Mouse (Mus musculus) embryonic facial prominence, embryonic 15.5 days (tissue): ENCODE results near the gene Iscu. TPM values are rescaled to one million over a fixed set of nuclear protein-coding genes. Genes with fewer than 3 reads are reported as not detected.

Source experiments
- ATAC-seq: fragments of 200-750 bp; cut with Nextera tagmentation; 2 replicates; pipeline ENCODE4 v1.8.0; 2017; ENCODE audit warnings: low read depth, moderate TSS enrichment; ENCODE audit not compliant: insufficient number of reproducible peaks, low FRiP score, low TSS enrichment
- H3K27ac ChIP-seq: fragments of 300-500 bp; sonication (generic); replicated peaks from 2 replicates; pipeline ENCODE4 v1.5.1; 2015; ENCODE audit warnings: mild to moderate bottlenecking, inconsistent platforms
- H3K27me3 ChIP-seq: fragments of 300-500 bp; sonication (generic); 2 replicates; pipeline ENCODE4 v1.6.1; 2015; ENCODE audit warnings: inconsistent platforms
- H3K36me3 ChIP-seq: fragments of 300-500 bp; sonication (generic); 2 replicates; pipeline ENCODE4 v1.6.1; 2015; ENCODE audit warnings: mild to moderate bottlenecking, inconsistent platforms
- H3K4me1 ChIP-seq: fragments of 300-500 bp; sonication (generic); 2 replicates; pipeline ENCODE4 v1.6.1; 2015; ENCODE audit warnings: inconsistent platforms
- H3K4me2 ChIP-seq: fragments of 300-500 bp; sonication (generic); replicated peaks from 2 replicates; pipeline ENCODE4 v1.6.1; 2015; ENCODE audit warnings: mild to moderate bottlenecking, inconsistent platforms
- H3K4me3 ChIP-seq: fragments of 300-500 bp; sonication (generic); replicated peaks from 2 replicates; pipeline ENCODE4 v1.5.1; 2015; ENCODE audit warnings: mild to moderate bottlenecking, inconsistent platforms
- H3K9ac ChIP-seq: fragments of 300-500 bp; sonication (generic); 2 replicates; pipeline ENCODE4 v1.6.1; 2015; ENCODE audit warnings: inconsistent platforms
- H3K9me3 ChIP-seq: fragments of 300-500 bp; sonication (generic); replicated peaks from 2 replicates; pipeline ENCODE4 v1.6.1; 2016; ENCODE audit warnings: inconsistent platforms
- WGBS: fragments of 180-500 bp; shearing (Covaris S2); methylation state at CpG from one replicate; pipeline ENCODE4 v1.1.7; 2015; 5-methylcytosine and 5-hydroxymethylcytosine counted together
- polyA plus RNA-seq: library from polyadenylated mRNA; unstranded; fragments of >200 nt; fragmentation: Nextera tagmentation; extraction: Ambion mirVana; gene quantifications from 2 replicates; pipeline ENCODE4 v1.2.1, GENCODE M21; 2015

The Iscu gene
- polyA plus RNA-seq, 1 experiment from 2014 or later, result 106 TPM

DNA sequence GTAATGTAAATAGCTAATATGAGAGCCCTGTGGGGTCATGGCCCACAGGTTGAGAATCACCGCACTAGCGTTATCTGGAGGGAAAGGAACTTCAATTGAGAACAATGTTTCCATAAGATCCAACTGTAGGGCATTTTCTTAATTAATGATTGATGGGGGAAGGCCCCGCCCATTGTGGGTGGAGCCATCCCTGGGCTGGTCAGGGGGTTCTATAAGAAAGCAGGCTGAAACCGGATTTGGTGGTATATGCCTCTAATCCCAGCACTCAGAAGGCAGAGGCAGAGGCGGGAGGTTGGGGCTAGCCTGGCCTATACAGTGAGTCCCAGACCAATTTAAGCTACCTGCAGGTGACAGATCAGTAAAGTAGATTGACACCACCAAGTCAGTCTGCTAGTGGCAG, 38.2 kb upstream of the Iscu start:
- 66% methylated on average over 5 of the region's 5 CpGs for WGBS

DNA sequence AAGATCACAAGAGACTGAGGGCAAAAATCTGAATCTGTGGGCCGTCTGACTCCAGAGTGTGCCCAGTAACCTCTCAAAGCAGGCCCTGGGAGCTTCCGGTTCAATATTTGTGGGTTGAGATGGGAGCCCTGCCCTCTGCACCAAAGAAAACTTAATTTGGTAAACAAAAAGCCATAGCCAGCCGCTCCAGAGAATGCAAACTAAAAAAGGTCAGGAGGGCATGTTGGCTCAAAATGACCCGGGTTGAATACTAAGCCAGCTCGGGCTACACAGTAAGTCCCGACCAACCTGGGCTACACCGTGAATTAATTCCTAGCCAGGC, 37.6 kb upstream of the Iscu start:
- Histone ChIP-seq H3K27ac (peak overlapping the region; percentile 95), H3K36me3 (peaks cover 23% of the 10 kb centered on the region), H3K4me3 (peak overlapping the region; percentile 74), H3K27me3 (no peaks in the 10 kb centered on the region), H3K4me1 (peaks cover 18% of the 10 kb centered on the region), H3K4me2 (peak overlapping the region; percentile 65), H3K9me3 (no peaks in the 10 kb centered on the region), H3K9ac (no peak overlapping the region; the same call in 1 of the 2 replicates)
- 29% methylated on average over 7 of the region's 7 CpGs for WGBS
- ATAC-seq, result 0 out of 2 replicates have a peak, but pooled peaks have one; percentile 7

More for the DNA sequence above, 38.2 kb upstream of the Iscu start:
- H3K4me3 ChIP-seq, result no peak overlapping the region
- no peaks in the 10 kb centered on the region for H3K27me3 ChIP-seq
- no peak overlapping the region for H3K9ac ChIP-seq
- H3K36me3 ChIP-seq, result peaks cover 17% of the 10 kb centered on the region
- H3K27ac ChIP-seq, result no peak overlapping the region
- H3K4me2 ChIP-seq, result no peak overlapping the region
- no peak for ATAC-seq
- H3K9me3 ChIP-seq, result no peaks in the 10 kb centered on the region
- peaks cover 18% of the 10 kb centered on the region for H3K4me1 ChIP-seq

GRCm38 (mm10) chr5:113735345-113736112, 37.0 kb upstream of the Iscu start, which contains the start of gene Ficd:
Ficd (plus strand) TSS chr5:113735803.
- Histone ChIP-seq H3K4me2 (peak within 1 kb of the TSS; percentile 76), H3K9ac (peak within 1 kb of the TSS; percentile 58), H3K27me3 (no peaks in the 10 kb centered on the region), H3K9me3 (no peaks in the 10 kb centered on the region), H3K36me3 (peaks cover 28% of the 10 kb centered on the region), H3K4me3 (peak within 1 kb of the TSS; percentile 74), H3K4me1 (peaks cover 18% of the 10 kb centered on the region), H3K27ac (peak within 1 kb of the TSS; percentile 95)
- WGBS, result 1% methylated on average over 71 of the region's 71 CpGs
- peak; percentile 97 for ATAC-seq

DNA sequence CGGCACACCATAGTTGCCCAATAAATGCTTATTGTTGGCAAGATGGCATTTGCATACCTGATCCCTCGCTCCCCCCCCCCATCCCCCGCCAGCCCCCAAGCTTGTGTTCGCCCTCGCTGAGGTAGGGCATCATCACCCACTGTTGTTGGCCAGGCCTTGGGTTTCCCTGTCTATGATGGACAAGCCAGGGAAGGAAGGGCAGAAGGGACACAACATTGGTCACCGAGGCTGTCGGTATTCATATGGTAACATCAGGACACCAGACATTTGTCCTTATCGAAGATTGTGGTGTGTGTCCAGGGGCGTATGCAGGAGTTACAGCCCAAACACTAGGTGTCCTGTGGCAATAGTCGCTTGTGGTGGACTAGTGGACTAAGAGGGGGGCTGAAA, 36.4 kb upstream of the Iscu start:
- no peak for ATAC-seq
- H3K4me2 ChIP-seq, result peak overlapping the region; percentile 76
- peaks cover 18% of the 10 kb centered on the region for H3K4me1 ChIP-seq
- H3K4me3 ChIP-seq, result peak overlapping the region; percentile 74
- H3K9ac ChIP-seq, result peak overlapping the region; percentile 58
- peaks cover 32% of the 10 kb centered on the region for H3K36me3 ChIP-seq
- no peaks in the 10 kb centered on the region for H3K27me3 ChIP-seq
- H3K27ac ChIP-seq, result peak overlapping the region; percentile 95
- 3% methylated on average over 10 of the region's 10 CpGs for WGBS
- H3K9me3 ChIP-seq, result no peaks in the 10 kb centered on the region

- Histone ChIP-seq H3K4me3 (peak overlapping the region; percentile 74), H3K4me2 (peak overlapping the region; percentile 76), H3K9ac (peak overlapping the region; percentile 58), H3K27me3 (no peaks in the 10 kb centered on the region), H3K36me3 (peaks cover 38% of the 10 kb centered on the region), H3K27ac (peak overlapping the region; percentile 95; the same call in 1 of the 2 replicates), H3K9me3 (no peaks in the 10 kb centered on the region), H3K4me1 (peaks cover 18% of the 10 kb centered on the region)
- WGBS, result 35% methylated on average over 15 of the region's 15 CpGs
- no peak for ATAC-seq
These were observed 35.9 kb upstream of the Iscu start for GRCm38 (mm10) chr5:113736522-113737164.

DNA sequence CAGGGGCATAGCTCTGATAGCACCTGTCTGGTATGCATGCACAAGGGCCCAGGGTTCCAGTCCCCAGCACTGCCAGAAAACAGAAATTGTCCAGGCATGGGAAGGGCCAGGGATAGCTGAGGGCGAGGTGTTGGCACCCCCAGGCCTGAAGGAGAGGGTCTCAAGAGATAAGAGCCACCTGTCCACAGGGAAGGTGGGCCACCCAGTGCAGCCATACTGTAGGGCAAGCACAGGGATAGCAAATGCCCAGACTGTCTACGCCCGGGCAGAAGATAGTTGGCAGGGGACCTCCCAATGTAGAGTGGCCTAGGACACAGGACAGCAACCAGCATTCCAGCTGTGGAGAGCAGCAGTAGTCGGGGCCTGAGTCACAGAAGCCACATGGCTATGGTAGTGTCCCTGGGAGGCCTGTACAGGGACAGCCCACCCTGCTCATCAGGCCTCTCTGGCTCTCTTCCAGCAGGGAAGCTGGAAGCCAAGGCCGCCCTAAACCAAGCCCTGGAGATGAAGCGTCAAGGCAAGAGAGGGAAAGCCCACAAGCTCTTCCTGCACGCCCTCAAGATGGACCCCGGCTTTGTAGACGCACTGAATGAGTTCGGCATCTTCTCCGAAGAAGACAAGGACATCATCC, 34.8 kb upstream of the Iscu start:
- no peaks in the 10 kb centered on the region for H3K9me3 ChIP-seq
- peaks cover 48% of the 10 kb centered on the region for H3K36me3 ChIP-seq
- H3K4me3 ChIP-seq, result no peak overlapping the region
- H3K27me3 ChIP-seq, result no peaks in the 10 kb centered on the region
- 90% methylated on average over 11 of the region's 11 CpGs for WGBS
- H3K27ac ChIP-seq, result no peak overlapping the region
- ATAC-seq, result no peak
- no peak overlapping the region for H3K9ac ChIP-seq
- no peak overlapping the region for H3K4me2 ChIP-seq
- peaks cover 18% of the 10 kb centered on the region for H3K4me1 ChIP-seq

DNA sequence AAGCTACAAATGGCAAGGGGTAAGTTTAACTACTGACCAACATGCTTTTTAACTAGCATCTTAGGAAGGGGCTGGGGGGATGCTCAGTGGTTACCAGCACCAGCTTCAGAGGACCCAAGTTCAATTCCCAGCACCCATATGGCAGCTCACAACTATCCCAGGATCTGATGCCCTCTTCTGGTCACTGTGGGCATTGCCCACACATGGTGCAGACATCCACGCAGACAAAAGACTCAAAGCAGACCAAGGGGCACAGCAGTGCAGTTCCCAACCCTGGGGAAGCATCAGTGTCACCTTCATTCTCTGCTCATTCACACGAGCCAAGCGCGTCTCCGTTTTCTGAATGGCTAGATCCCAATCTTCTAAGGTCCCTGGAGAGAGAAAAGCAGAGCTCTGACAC, 24.9 kb upstream of the Iscu start:
- 94% methylated on average over 5 of the region's 5 CpGs for WGBS
- no peak for ATAC-seq

DNA sequence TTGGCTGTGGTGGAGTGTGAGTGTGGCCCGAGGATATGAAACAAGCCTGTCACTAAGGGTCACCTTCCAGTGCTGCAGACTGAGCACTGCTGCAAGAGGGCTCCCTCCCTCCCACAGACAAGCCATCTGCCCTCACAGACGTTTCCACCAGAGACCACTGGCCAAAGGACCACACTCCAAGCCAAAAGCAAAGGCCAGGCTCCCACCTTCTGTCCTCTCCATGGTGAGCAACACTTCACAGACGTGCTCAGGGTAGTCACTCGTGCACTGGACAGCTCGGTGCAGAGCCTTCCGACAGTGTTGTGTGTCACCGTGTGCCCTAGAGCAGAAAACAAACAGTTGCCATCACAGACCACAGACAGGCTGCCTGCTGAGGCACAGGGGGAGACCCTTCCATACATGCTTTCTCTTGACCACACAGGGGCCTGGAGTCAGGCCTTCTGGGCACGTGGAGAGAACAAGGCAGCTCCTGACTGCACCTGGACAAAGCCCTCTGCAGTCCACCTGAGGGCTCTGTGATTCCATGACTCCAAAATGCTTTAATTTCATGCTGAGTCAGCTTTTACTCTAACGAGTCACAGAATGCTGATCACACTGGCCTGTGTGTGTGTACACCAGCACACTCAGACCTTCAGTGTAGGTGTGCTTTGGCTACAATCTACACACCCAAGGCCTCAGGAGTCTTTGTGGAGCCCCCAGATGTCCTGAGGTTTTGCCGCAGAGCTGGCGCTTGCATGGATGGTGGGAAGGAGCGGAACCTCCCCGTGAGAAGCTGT, 23.8 kb upstream of the Iscu start:
- Histone ChIP-seq H3K36me3 (peaks cover 99% of the 10 kb centered on the region), H3K9me3 (no peaks in the 10 kb centered on the region), H3K4me3 (no peak overlapping the region), H3K27me3 (no peaks in the 10 kb centered on the region), H3K9ac (no peak overlapping the region), H3K4me1 (no peaks in the 10 kb centered on the region), H3K4me2 (no peak overlapping the region), H3K27ac (no peak overlapping the region)
- WGBS, result 92% methylated on average over 13 of the region's 13 CpGs
- ATAC-seq, result no peak

More for the DNA sequence above, 24.9 kb upstream of the Iscu start:
- Histone ChIP-seq H3K9ac (no peak overlapping the region), H3K9me3 (no peaks in the 10 kb centered on the region), H3K36me3 (peaks cover 99% of the 10 kb centered on the region), H3K4me1 (no peaks in the 10 kb centered on the region), H3K4me2 (no peak overlapping the region), H3K27me3 (no peaks in the 10 kb centered on the region), H3K4me3 (no peak overlapping the region), H3K27ac (no peak overlapping the region)

- Histone ChIP-seq H3K9ac (no peak overlapping the region), H3K4me1 (no peaks in the 10 kb centered on the region), H3K4me3 (no peak overlapping the region), H3K36me3 (peaks cover 98% of the 10 kb centered on the region), H3K9me3 (no peaks in the 10 kb centered on the region), H3K27ac (no peak overlapping the region), H3K27me3 (no peaks in the 10 kb centered on the region), H3K4me2 (no peak overlapping the region)
- ATAC-seq, result no peak
- WGBS, result 84% methylated on average over 9 of the region's 9 CpGs
These were observed 20.9 kb upstream of the Iscu start for GRCm38 (mm10) chr5:113751521-113752157.

GRCm38 (mm10) chr5:113755347-113756030, 17.1 kb upstream of the Iscu start:
- Histone ChIP-seq H3K4me1 (no peaks in the 10 kb centered on the region), H3K4me3 (no peak overlapping the region), H3K9ac (no peak overlapping the region), H3K36me3 (peaks cover 97% of the 10 kb centered on the region), H3K27me3 (no peaks in the 10 kb centered on the region), H3K27ac (no peak overlapping the region), H3K4me2 (no peak overlapping the region), H3K9me3 (no peaks in the 10 kb centered on the region)
- ATAC-seq, result no peak
- WGBS, result 84% methylated on average over 15 of the region's 15 CpGs
